Mouse (Mus musculus) CH12F3 (cell line): ENCODE measurements around the gene Tdrkh.

Experiments
- in situ Hi-C: fragments of 300-500 bp; cut with MboI; formaldehyde crosslinking; loops from 2 replicates; pipeline ENCODE4 v1.14.3; 2020; ENCODE audit warnings: low sequenced_read_pairs

Gene Tdrkh

GRCm38 (mm10) chr3:94386671-94387070 is 26.4 kb upstream of the Tdrkh start:
- in situ Hi-C loops: no loop called here

DNA sequence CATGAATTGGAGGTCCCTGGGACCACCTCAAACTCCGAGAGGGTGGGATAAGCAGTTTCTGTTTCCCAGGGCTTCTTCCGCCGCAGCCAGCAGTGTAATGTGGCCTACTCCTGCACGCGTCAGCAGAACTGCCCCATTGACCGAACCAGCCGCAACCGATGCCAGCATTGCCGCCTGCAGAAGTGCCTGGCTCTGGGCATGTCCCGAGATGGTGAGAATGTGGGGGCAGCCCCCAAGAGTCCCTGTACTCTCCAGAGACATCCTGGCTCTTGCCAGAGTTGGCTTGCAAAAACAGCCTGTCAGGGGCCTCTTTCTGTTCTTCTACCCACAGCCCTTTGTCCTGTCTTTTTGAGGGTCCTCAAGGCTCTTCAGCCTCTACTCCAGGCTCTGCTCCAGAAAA is 25.7 kb upstream of the Tdrkh start:
- in situ Hi-C loops: no loop called here

DNA sequence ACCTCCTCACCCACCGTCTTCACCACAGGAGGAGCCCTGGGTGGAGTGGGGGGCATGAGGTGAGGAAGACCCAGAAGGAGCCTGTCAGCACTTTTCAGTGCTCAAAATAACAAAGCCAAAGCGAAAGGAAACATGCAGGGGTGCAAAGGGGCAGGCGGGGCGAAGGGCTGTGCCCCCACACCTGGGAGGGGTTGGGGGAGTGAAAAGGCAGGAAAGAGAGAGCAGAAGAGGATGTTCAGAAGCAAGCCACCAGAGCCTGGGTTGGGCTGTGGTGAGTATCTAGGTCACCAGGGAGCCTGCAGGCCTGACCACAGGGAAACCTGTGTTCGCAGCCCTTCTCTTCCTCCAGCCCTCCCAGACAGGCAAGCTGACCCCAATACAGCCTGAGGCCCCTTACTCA is 25.0 kb upstream of the Tdrkh start:
- in situ Hi-C loops: no loop called here

DNA sequence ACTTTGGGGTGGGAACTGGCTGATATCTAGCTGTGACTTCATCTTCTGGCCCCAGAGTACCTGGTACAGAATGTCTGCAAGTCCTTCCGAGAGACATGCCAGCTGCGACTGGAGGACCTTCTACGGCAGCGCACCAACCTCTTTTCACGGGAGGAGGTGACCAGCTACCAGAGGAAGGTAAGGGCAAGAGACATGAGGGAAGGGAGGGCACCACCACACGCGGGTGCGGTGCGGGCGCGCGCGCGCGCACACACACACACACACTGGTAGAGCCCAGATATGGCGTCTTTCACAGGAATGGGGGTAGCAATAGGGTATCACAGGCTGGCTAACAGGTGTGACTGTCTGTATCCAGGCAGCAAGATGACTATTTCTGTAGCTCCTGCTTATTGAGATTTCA is 23.7 kb upstream of the Tdrkh start:
- in situ Hi-C loops: no loop called here

DNA sequence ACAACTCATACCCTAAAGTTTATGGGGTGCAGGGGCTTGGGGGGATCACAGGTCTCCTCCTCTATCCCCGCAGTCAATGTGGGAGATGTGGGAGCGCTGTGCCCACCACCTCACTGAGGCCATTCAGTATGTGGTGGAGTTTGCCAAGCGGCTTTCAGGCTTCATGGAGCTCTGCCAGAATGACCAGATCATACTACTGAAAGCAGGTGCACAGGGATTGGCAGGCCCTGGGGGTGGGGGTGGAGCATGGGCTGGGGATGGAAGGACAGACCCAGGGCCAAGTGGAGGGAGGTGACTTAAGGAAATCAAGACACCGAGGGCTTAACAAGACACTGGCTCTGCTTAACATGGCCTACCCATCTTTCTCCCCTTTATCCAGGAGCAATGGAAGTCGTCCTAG is 22.1 kb upstream of the Tdrkh start:
- in situ Hi-C loops: no loop called here

GRCm38 (mm10) chr3:94392128-94392527 is 20.9 kb upstream of the Tdrkh start:
- in situ Hi-C loops: no loop called here

GRCm38 (mm10) chr3:94393049-94393448 is 20.0 kb upstream of the Tdrkh start:
- in situ Hi-C loops: no loop called here

DNA sequence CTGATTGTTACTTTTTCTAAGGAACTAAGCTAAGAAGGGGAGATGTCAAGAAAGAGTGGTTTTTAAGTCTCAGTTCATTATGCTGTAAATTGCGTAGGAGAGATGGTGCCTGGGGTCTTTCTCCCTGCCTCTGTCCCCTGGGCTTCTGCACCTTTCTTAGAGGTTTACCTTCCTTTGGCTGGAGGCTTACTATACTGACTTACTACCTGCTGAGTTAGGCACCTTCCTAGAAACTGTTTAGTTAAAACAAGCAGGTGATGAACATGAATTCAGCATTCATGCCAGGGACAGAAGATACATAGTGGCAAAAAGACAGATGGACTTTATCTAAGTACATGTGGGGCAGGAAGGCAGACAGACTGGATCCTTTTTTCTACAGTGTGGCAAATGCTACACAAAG is 16.7 kb upstream of the Tdrkh start:
- in situ Hi-C loops: no loop called here

- in situ Hi-C loops: no loop called here
Observed at GRCm38 (mm10) chr3:94396851-94397250, 16.2 kb upstream of the Tdrkh start.

- in situ Hi-C loops: no loop called here
Observed at GRCm38 (mm10) chr3:94398217-94398616, 14.9 kb upstream of the Tdrkh start, which contains the start of gene Lingo4. Gene Lingo4 (plus strand): TSS chr3:94398517.

- in situ Hi-C loops: no loop called here
Observed at GRCm38 (mm10) chr3:94398943-94399481, 14.1 kb upstream of the Tdrkh start.

GRCm38 (mm10) chr3:94399663-94400310 is 13.3 kb upstream of the Tdrkh start:
- in situ Hi-C loops: no loop called here

GRCm38 (mm10) chr3:94402451-94402850 is 10.6 kb upstream of the Tdrkh start:
- in situ Hi-C loops: no loop called here

DNA sequence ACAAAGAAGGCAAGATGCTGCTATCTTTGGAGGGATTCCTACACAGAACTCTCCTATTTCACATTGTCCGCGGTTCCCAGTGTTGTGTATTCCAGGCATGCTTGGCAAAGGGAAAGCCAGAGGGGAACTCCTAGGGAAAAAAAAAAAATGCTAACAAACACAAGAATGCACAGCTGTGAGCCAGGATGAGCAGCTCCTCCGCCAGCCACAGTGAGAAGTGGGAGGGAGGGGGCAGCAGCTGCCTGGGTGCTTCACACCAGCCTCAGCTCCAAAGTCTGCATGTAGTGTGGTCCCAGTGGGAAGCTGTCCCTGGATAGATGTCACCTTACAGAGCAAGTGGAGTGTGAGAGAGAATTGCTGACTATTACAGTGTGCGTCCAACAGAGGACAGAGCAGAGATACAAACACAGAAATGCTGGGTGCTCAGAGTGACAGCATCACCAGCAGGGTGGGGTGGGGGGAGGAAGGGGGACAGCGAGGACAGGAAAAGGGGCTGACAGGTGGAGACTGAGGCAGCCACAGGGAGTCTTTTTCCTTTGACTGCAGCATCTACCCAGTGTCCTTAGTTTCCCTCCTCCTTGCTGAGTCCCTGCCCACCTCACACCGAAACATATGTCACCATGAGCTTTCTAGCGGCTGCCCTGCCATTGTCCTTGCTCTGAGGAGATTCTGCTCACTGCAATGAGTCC is 8.6 kb upstream of the Tdrkh start:
- in situ Hi-C loops: no loop called here

DNA sequence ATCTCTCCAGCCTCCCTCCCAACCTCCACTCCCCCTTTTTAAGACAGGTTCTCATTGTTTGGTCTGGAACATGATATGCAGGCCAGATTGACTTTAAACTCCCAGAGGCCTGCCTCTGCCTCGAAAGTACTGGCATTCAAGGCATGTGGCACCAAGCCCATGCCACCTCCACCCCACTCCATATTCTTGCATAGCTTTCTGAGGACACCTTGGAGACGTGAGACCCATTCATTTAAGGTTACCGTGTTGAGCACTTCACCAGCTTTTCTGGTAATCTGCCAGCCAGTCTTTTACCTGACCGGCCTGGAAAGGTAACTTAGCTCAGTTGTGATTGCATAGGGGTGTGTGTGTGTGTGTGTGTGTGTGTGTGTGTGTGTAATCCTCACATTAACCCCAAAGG is 7.5 kb upstream of the Tdrkh start:
- in situ Hi-C loops: no loop called here

GRCm38 (mm10) chr3:94412530-94412929 is 543 bp upstream of the Tdrkh start:
- in situ Hi-C loops: no loop called here

GRCm38 (mm10) chr3:94430980-94431379 is 17.9 kb downstream of the Tdrkh start:
- in situ Hi-C loops: no loop called here

DNA sequence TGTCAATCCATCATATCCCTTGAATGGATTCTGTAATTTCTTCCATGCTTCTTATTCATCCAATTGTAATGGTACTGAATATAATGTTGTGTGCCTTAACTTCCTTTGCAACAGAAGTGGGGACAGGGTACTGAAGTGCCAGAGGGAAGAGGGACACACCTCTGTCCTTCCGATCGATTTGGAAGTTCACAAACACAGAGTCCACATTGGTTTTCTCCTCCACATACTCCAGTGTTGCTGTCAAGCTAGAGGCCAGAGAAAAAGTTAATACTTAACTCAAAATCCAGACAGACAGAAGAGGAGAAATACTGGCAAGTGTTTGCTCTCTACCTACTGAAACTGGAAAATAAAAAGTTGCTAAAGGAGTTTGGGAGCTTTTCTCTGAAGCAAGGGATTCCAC is 21.2 kb downstream of the Tdrkh start:
- in situ Hi-C loops: no loop called here

DNA sequence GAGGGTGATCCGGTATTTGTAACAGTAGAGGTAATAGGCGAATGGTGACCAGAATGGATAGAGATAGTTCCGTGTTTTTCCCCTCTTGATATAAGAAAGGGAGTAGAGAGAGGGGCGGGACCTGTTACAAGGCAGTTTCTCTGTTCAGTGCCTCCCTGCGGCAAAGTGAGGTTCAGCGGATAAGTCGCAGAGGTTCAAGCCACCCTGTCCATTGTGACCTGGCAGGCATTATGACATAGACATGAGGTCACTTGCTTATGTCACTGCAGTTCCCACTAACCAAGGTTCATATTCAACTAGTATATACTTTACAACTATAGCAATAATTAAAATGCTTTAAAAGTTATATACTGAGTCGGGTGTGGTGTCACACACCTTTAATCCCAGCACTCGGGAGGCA is 23.3 kb downstream of the Tdrkh start:
- in situ Hi-C loops: no loop called here

DNA sequence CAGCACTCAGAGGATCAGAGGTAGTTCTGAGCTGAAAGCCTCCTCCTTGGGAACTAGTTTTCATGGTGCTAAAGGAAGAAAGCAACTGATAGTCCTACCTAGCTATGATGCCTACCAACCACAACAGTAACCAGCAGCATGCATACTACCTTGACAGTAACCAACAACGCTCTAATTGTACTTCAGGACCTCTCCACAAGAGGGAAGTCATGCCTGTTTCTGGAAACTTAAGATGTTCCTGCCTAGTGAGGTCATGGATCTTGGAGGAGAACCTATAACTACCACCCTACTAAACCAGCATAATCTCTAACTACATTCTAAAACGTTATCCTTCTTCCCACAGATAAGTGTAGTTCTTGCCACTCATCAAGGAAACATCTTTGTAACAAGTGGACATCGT is 28.1 kb downstream of the Tdrkh start:
- in situ Hi-C loops: loop anchor here (10.0 kb wide), 1 partner anchor 66 kb away; the partner anchor contains the start of gene Rorc

- in situ Hi-C loops: loop anchor here (10.0 kb wide), 1 partner anchor 68 kb away; the partner anchor contains the start of gene Rorc
Observed at GRCm38 (mm10) chr3:94442951-94443596, 30.0 kb downstream of the Tdrkh start, which contains the start of gene Mrpl9. Gene Mrpl9 (plus strand): TSS chr3:94443318.

GRCm38 (mm10) chr3:94443597-94443964 is 30.5 kb downstream of the Tdrkh start, which contains the start of gene Oaz3:
Gene Oaz3 (minus strand): TSS chr3:94443915.
- in situ Hi-C loops: loop anchor here (10.0 kb wide), 1 partner anchor 69 kb away; the partner anchor contains the start of gene Rorc
